Comparison of ENCODE assay signal across 8 mouse cellular contexts in the genomic region with DNA sequence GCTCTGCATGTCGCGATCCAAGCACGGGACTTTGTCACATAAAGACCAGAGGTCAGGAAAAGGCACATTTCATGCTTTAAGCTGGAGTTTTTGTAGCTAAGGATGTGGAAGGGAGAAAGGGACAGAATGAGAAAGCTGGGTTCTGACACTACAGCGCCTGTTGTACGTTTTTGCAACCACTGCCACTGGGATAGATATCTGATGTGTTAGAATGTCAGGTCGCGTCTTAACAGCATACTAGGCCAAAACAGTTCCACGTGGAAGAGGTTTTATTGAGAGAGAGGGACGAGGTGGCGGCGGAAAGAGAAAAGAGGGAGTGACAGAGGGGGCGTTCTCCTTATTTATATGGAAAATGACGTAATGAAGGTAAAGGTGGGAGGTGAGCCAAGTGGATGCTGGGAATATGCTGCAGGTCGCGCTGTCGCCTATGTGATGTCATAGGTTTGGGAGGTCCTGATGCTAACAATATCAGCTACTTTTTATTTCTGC. TPM values are rescaled to one million over a fixed set of nuclear protein-coding genes. Genes with fewer than 3 reads are reported as not detected.
DNase-seq lines count a peak whose midpoint lies in the region; ATAC-seq and TF ChIP-seq lines count a peak whose summit lies in the region.

No protein-coding gene starts in this region.

- H3ac ChIP-seq in C2C12 (ENCODE audit: control insufficient read depth, insufficient read length, low read depth): no peak overlapping the region

- peak overlapping the region; percentile 87 for H3K4me2 ChIP-seq in hindbrain, postnatal 0 days (ENCODE audit: low read depth, low read length)

- WGBS in hindbrain, postnatal 0 days: 2% methylated on average over 16 of the region's 16 CpGs

- no peaks in the 10 kb centered on the region for H3K9me3 ChIP-seq in hindbrain, postnatal 0 days (ENCODE audit: low read length)

- TF ChIP-seq CTCF in C2C12 (IDR thresholded peaks at IDR 0.05; ENCODE audit: control insufficient read depth, insufficient read depth, insufficient read length): no peak
- TF ChIP-seq CTCF in hindbrain, postnatal 0 days (IDR thresholded peaks at IDR 0.05; ENCODE audit: low read depth): no peak

- no peaks in the 10 kb centered on the region for H3K79me2 ChIP-seq in C2C12 (ENCODE audit: control insufficient read depth, insufficient read depth)

- no peaks in the 10 kb centered on the region for H3K36me3 ChIP-seq in C2C12 (ENCODE audit: control insufficient read depth, insufficient read depth)
- no peaks in the 10 kb centered on the region for H3K36me3 ChIP-seq in hindbrain, postnatal 0 days (ENCODE audit: insufficient read depth, low read length)

- peak overlapping the region; percentile 61 for H3K9ac ChIP-seq in hindbrain, postnatal 0 days (replicated peaks; ENCODE audit: low read length)

- peak overlapping the region; percentile 34 for H3K4me3 ChIP-seq in C2C12 (ENCODE audit: insufficient read depth, poor library complexity, severe bottlenecking)
- H3K4me3 ChIP-seq in hindbrain, postnatal 0 days (ENCODE audit: low read length): peak overlapping the region; percentile 44

- H3K4me1 ChIP-seq in hindbrain, postnatal 0 days (ENCODE audit: insufficient read depth, low read length): 0 out of 2 replicates have a peak, but pooled peaks cover 5% of the 10 kb centered on the region

- DNase-seq in cerebellum, adult 18-20 months: peak; percentile 25 to 42
- DNase-seq in cerebellum, adult 8-10 months: no peak
- DNase-seq in embryo, embryonic 10 days (ENCODE audit: low spot score): peak; percentile 60
- peak; percentile 75 for DNase-seq in hindbrain, postnatal 0 days (ENCODE audit: low spot score)
- DNase-seq in lung, postnatal 10 days: peak; percentile 11
- DNase-seq in telencephalon, adult 2 months (ENCODE audit: low read depth, low spot score): peak; percentile 69
- DNase-seq in thymus, postnatal 14 days: no peak

- H3K79me3 ChIP-seq in C2C12 (ENCODE audit: low read depth): no peaks in the 10 kb centered on the region

- no peak for ATAC-seq in hindbrain, postnatal 0 days

- H3K27me3 ChIP-seq in C2C12 (ENCODE audit: control insufficient read depth, insufficient read depth, insufficient read length): no peaks in the 10 kb centered on the region
- H3K27me3 ChIP-seq in hindbrain, postnatal 0 days (ENCODE audit: insufficient read depth, low read length): no peaks in the 10 kb centered on the region

- H3K27ac ChIP-seq in hindbrain, postnatal 0 days: peak overlapping the region; percentile 93

TF ChIP-seq in C2C12, 6 proteins besides CTCF, POLR2A, EP300 and RAD21:
- TF ChIP-seq MAX (IDR thresholded peaks at IDR 0.05): no peak
- no peak for TF ChIP-seq FOSL1 (IDR thresholded peaks at IDR 0.05; ENCODE audit: insufficient read depth, low read length, poor library complexity, severe bottlenecking)
- no peak for TF ChIP-seq MYOG (IDR thresholded peaks at IDR 0.05; ENCODE audit: control insufficient read depth, extremely low read depth, insufficient read length)
- TF ChIP-seq CEBPB (IDR thresholded peaks at IDR 0.05; ENCODE audit: low read depth): no peak
- no peak for TF ChIP-seq MYOD1 (IDR thresholded peaks at IDR 0.05; ENCODE audit: control insufficient read depth, insufficient read length, low read depth)
- TF ChIP-seq USF1 (IDR thresholded peaks at IDR 0.05; ENCODE audit: low read depth): no peak

RNA-seq across cellular contexts. Expression of gene Setd4, which starts 0.7 kb away (rescaled TPM):
- polyA plus RNA-seq in C2C12 (2012; fragmentation: generic; extraction: Trizol): 6.2 TPM
- 10.3 and 29.0 TPM in 2 replicates for total RNA-seq in hindbrain, postnatal 0 days (2014; rRNA removed)
- polyA plus RNA-seq in hindbrain, postnatal 0 days (2015; fragmentation: Nextera tagmentation; extraction: Ambion mirVana): 13.4 and 13.8 TPM in 2 replicates

RNA-seq across cellular contexts. Expression of gene Cbr1, which starts 1.1 kb away (rescaled TPM):
- polyA plus RNA-seq in C2C12 (2012; fragmentation: generic; extraction: Trizol): 18.2 TPM
- 76.3 and 96.9 TPM in 2 replicates for total RNA-seq in hindbrain, postnatal 0 days (2014; rRNA removed)
- 113 and 119 TPM in 2 replicates for polyA plus RNA-seq in hindbrain, postnatal 0 days (2015; fragmentation: Nextera tagmentation; extraction: Ambion mirVana)

RNA-seq across cellular contexts. Expression of gene Gm5678, which starts 23.4 kb away (rescaled TPM):
- polyA plus RNA-seq in C2C12 (2012; fragmentation: generic; extraction: Trizol): not detected
- not detected in 2 replicates for total RNA-seq in hindbrain, postnatal 0 days (2014; rRNA removed)
- not detected in 2 replicates for polyA plus RNA-seq in hindbrain, postnatal 0 days (2015; fragmentation: Nextera tagmentation; extraction: Ambion mirVana)

Comparison
In these comparisons a context has a peak if more than half of its experiments do, and no peak if none do; other contexts are left out.
1. DNase-seq: peak in cerebellum, adult 18-20 months (2 of 2), embryo, embryonic 10 days (single experiment), hindbrain, postnatal 0 days (single experiment), lung, postnatal 10 days (single experiment) and telencephalon, adult 2 months (single experiment); none in cerebellum, adult 8-10 months (single experiment) and thymus, postnatal 14 days (single experiment).